Mouse (Mus musculus): ENCODE results near the gene Gfod1. TPM values are rescaled to one million over a fixed set of nuclear protein-coding genes. Genes with fewer than 3 reads are reported as not detected.
A peak's percentile ranks its signal among the peaks of the same experiment; 100 is the strongest.

Gfod1 gene
- polyA plus RNA-seq, 1 experiment from 2014 or later = 0.51 TPM

- Histone ChIP-seq H3K4me1 (peaks cover 93% of the 10 kb centered on the region), H3K9me3 (0 out of 2 replicates have a peak, but pooled peaks cover under 1% of the 10 kb centered on the region), H3K4me3 (no peak overlapping the region), H3K36me3 (no peaks in the 10 kb centered on the region), H3K4me2 (peak overlapping the region; percentile 13; the same call in 1 of the 2 replicates), H3K9ac (peak overlapping the region; percentile 64; the same call in 1 of the 2 replicates), H3K27ac (replicated peaks) (peak overlapping the region; percentile 93), H3K27me3 (replicated peaks) (no peaks in the 10 kb centered on the region)
- 24% methylated on average over 3 of the region's 3 CpGs for WGBS
- ATAC-seq (ENCODE audit: extremely low read depth, insufficient number of reproducible peaks, low FRiP score, low TSS enrichment) = no peak
These were observed 74.2 kb downstream of the Gfod1 start for GRCm38 (mm10) chr13:43229767-43230166.

- WGBS = 31% methylated on average over 6 of the region's 6 CpGs
- Histone ChIP-seq H3K27me3 (replicated peaks) (no peaks in the 10 kb centered on the region), H3K9ac (no peak overlapping the region), H3K4me2 (no peak overlapping the region), H3K4me1 (peaks cover 85% of the 10 kb centered on the region), H3K27ac (replicated peaks) (no peak overlapping the region), H3K36me3 (no peaks in the 10 kb centered on the region), H3K4me3 (no peak overlapping the region), H3K9me3 (0 out of 2 replicates have a peak, but pooled peaks cover 6% of the 10 kb centered on the region)
- no peak for ATAC-seq (ENCODE audit: extremely low read depth, insufficient number of reproducible peaks, low FRiP score, low TSS enrichment)
These were observed 75.8 kb downstream of the Gfod1 start for GRCm38 (mm10) chr13:43228141-43228540.

GRCm38 (mm10) chr13:43226041-43226440, 77.9 kb downstream of the Gfod1 start:
- Histone ChIP-seq H3K9ac (no peak overlapping the region), H3K4me3 (no peak overlapping the region), H3K4me1 (peaks cover 66% of the 10 kb centered on the region), H3K27ac (replicated peaks) (peak overlapping the region; percentile 36; the same call in 1 of the 2 replicates), H3K4me2 (peak overlapping the region; percentile 38), H3K9me3 (0 out of 2 replicates have a peak, but pooled peaks cover 6% of the 10 kb centered on the region), H3K27me3 (replicated peaks) (no peaks in the 10 kb centered on the region), H3K36me3 (no peaks in the 10 kb centered on the region)
- no peak for ATAC-seq (ENCODE audit: extremely low read depth, insufficient number of reproducible peaks, low FRiP score, low TSS enrichment)
- 39% methylated on average over 10 of the region's 10 CpGs for WGBS

GRCm38 (mm10) chr13:43225161-43225560, 78.8 kb downstream of the Gfod1 start:
- WGBS = 77% methylated on average over 5 of the region's 5 CpGs
- no peaks in the 10 kb centered on the region for H3K36me3 ChIP-seq
- H3K4me2 ChIP-seq = no peak overlapping the region
- peaks cover 57% of the 10 kb centered on the region for H3K4me1 ChIP-seq
- no peak for ATAC-seq (ENCODE audit: extremely low read depth, insufficient number of reproducible peaks, low FRiP score, low TSS enrichment)
- H3K27ac ChIP-seq (replicated peaks) = no peak overlapping the region
- H3K9me3 ChIP-seq = 0 out of 2 replicates have a peak, but pooled peaks cover 6% of the 10 kb centered on the region
- no peak overlapping the region for H3K9ac ChIP-seq
- no peaks in the 10 kb centered on the region for H3K27me3 ChIP-seq (replicated peaks)
- no peak overlapping the region for H3K4me3 ChIP-seq

- no peak overlapping the region for H3K27ac ChIP-seq (replicated peaks)
- 0 out of 2 replicates have a peak, but pooled peaks cover 6% of the 10 kb centered on the region for H3K9me3 ChIP-seq
- no peaks in the 10 kb centered on the region for H3K27me3 ChIP-seq (replicated peaks)
- ATAC-seq (ENCODE audit: extremely low read depth, insufficient number of reproducible peaks, low FRiP score, low TSS enrichment) = no peak
- no peaks in the 10 kb centered on the region for H3K36me3 ChIP-seq
- 93% methylated on average over 1 of the region's 1 CpGs for WGBS
- no peak overlapping the region for H3K4me3 ChIP-seq
- no peak overlapping the region for H3K4me2 ChIP-seq
- H3K9ac ChIP-seq = no peak overlapping the region
- peaks cover 48% of the 10 kb centered on the region for H3K4me1 ChIP-seq
These were observed 81.9 kb downstream of the Gfod1 start for GRCm38 (mm10) chr13:43222084-43222483.

GRCm38 (mm10) chr13:43221290-43221689, 82.7 kb downstream of the Gfod1 start:
- WGBS = 81% methylated on average over 6 of the region's 6 CpGs

GRCm38 (mm10) chr13:43220635-43221034, 83.3 kb downstream of the Gfod1 start:
- no peak overlapping the region for H3K4me3 ChIP-seq
- H3K9ac ChIP-seq = no peak overlapping the region
- no peaks in the 10 kb centered on the region for H3K36me3 ChIP-seq
- H3K27me3 ChIP-seq (replicated peaks) = no peaks in the 10 kb centered on the region
- no peak overlapping the region for H3K4me2 ChIP-seq
- 94% methylated on average over 1 of the region's 1 CpGs for WGBS
- no peak for ATAC-seq (ENCODE audit: extremely low read depth, insufficient number of reproducible peaks, low FRiP score, low TSS enrichment)
- 0 out of 2 replicates have a peak, but pooled peaks cover 6% of the 10 kb centered on the region for H3K9me3 ChIP-seq
- H3K27ac ChIP-seq (replicated peaks) = no peak overlapping the region
- peaks cover 46% of the 10 kb centered on the region for H3K4me1 ChIP-seq

More at GRCm38 (mm10) chr13:43221290-43221689, 82.7 kb downstream of the Gfod1 start:
- Histone ChIP-seq H3K4me2 (no peak overlapping the region), H3K9ac (no peak overlapping the region), H3K9me3 (0 out of 2 replicates have a peak, but pooled peaks cover 6% of the 10 kb centered on the region), H3K4me3 (no peak overlapping the region), H3K27me3 (replicated peaks) (no peaks in the 10 kb centered on the region), H3K27ac (replicated peaks) (no peak overlapping the region), H3K36me3 (no peaks in the 10 kb centered on the region), H3K4me1 (peaks cover 46% of the 10 kb centered on the region)
- ATAC-seq (ENCODE audit: extremely low read depth, insufficient number of reproducible peaks, low FRiP score, low TSS enrichment) = no peak

- 54% methylated on average over 4 of the region's 4 CpGs for WGBS
These were observed 85.2 kb downstream of the Gfod1 start for GRCm38 (mm10) chr13:43218764-43219163.

GRCm38 (mm10) chr13:43218284-43218683, 85.7 kb downstream of the Gfod1 start:
- Histone ChIP-seq H3K36me3 (no peaks in the 10 kb centered on the region), H3K27me3 (replicated peaks) (no peaks in the 10 kb centered on the region), H3K4me2 (no peak overlapping the region), H3K4me1 (peaks cover 45% of the 10 kb centered on the region), H3K9me3 (no peaks in the 10 kb centered on the region), H3K4me3 (no peak overlapping the region), H3K9ac (no peak overlapping the region), H3K27ac (replicated peaks) (peak overlapping the region; percentile 29)
- 57% methylated on average over 4 of the region's 4 CpGs for WGBS
- ATAC-seq (ENCODE audit: extremely low read depth, insufficient number of reproducible peaks, low FRiP score, low TSS enrichment) = no peak

More at GRCm38 (mm10) chr13:43218764-43219163, 85.2 kb downstream of the Gfod1 start:
- Histone ChIP-seq H3K4me1 (peaks cover 49% of the 10 kb centered on the region), H3K36me3 (no peaks in the 10 kb centered on the region), H3K4me3 (no peak overlapping the region), H3K27ac (replicated peaks) (peak overlapping the region; percentile 29), H3K9ac (no peak overlapping the region), H3K9me3 (no peaks in the 10 kb centered on the region), H3K4me2 (no peak overlapping the region), H3K27me3 (replicated peaks) (no peaks in the 10 kb centered on the region)
- no peak for ATAC-seq (ENCODE audit: extremely low read depth, insufficient number of reproducible peaks, low FRiP score, low TSS enrichment)

- no peak for ATAC-seq (ENCODE audit: extremely low read depth, insufficient number of reproducible peaks, low FRiP score, low TSS enrichment)
- 69% methylated on average over 4 of the region's 4 CpGs for WGBS
- no peak overlapping the region for H3K4me3 ChIP-seq
- H3K27me3 ChIP-seq (replicated peaks) = no peaks in the 10 kb centered on the region
- no peaks in the 10 kb centered on the region for H3K9me3 ChIP-seq
- H3K36me3 ChIP-seq = no peaks in the 10 kb centered on the region
- no peak overlapping the region for H3K4me2 ChIP-seq
- H3K27ac ChIP-seq (replicated peaks) = no peak overlapping the region
- H3K4me1 ChIP-seq = peaks cover 46% of the 10 kb centered on the region
- H3K9ac ChIP-seq = no peak overlapping the region
These were observed 86.3 kb downstream of the Gfod1 start for GRCm38 (mm10) chr13:43217686-43218085.

- Histone ChIP-seq H3K4me1 (peaks cover 53% of the 10 kb centered on the region), H3K4me2 (no peak overlapping the region), H3K27me3 (replicated peaks) (no peaks in the 10 kb centered on the region), H3K9ac (no peak overlapping the region), H3K4me3 (no peak overlapping the region), H3K27ac (replicated peaks) (no peak overlapping the region), H3K36me3 (no peaks in the 10 kb centered on the region), H3K9me3 (no peaks in the 10 kb centered on the region)
- WGBS = 56% methylated on average over 8 of the region's 8 CpGs
- peak; percentile 34; the same call in 1 of the 2 replicates for ATAC-seq (ENCODE audit: extremely low read depth, insufficient number of reproducible peaks, low FRiP score, low TSS enrichment)
These were observed 86.9 kb downstream of the Gfod1 start for GRCm38 (mm10) chr13:43217059-43217458.
